Mouse (Mus musculus) heart, postnatal 0 days (tissue): Measurements from ENCODE around the gene Peli2.

Experiments used
- CTCF ChIP-seq: IDR thresholded peaks from 2 replicates; pipeline ENCODE4 v1.5.1; 2016; ENCODE audit warnings: antibody characterized with exemption, control low read depth, low read depth
- EP300 ChIP-seq: IDR thresholded peaks from 2 replicates; pipeline ENCODE4 v1.6.1; 2016; ENCODE audit warnings: antibody characterized with exemption, low read depth

GRCm38 (mm10) chr14:48157085-48157484, 36.5 kb downstream of the Peli2 start:
- TF ChIP-seq CTCF (no peak), EP300 (no peak)
